Mouse (Mus musculus): ENCODE measurements around the gene Dbn1. TPM values are rescaled to one million over a fixed set of nuclear protein-coding genes. Genes with fewer than 3 reads are reported as not detected.
A peak's percentile ranks its signal among the peaks of the same experiment; 100 is the strongest.

Dbn1 gene
- polyA plus RNA-seq, 1 experiment from 2014 or later = 120 TPM

GRCm38 (mm10) chr13:55478036-55478435 is 9.9 kb downstream of the Dbn1 start:
- 54% methylated on average over 5 of the region's 5 CpGs for WGBS
- Histone ChIP-seq H3K4me1 (ENCODE audit: control insufficient read depth, insufficient read depth, low read length) (peaks cover 8% of the 10 kb centered on the region; the same call in 1 of the 2 replicates), H3K36me3 (ENCODE audit: control insufficient read depth, insufficient read depth, low read length) (peaks cover 77% of the 10 kb centered on the region), H3K9ac (replicated peaks; ENCODE audit: low read depth, low read length) (no peak overlapping the region), H3K27me3 (ENCODE audit: control insufficient read depth, insufficient read depth, low read length) (no peaks in the 10 kb centered on the region), H3K27ac (ENCODE audit: low read length) (no peak overlapping the region), H3K4me2 (replicated peaks; ENCODE audit: low read depth, low read length) (no peak overlapping the region), H3K9me3 (ENCODE audit: control insufficient read depth, low read depth, low read length) (no peaks in the 10 kb centered on the region), H3K4me3 (ENCODE audit: low read depth, low read length) (no peak overlapping the region)
- no peak for ATAC-seq (ENCODE audit: insufficient number of reproducible peaks, insufficient read depth, low FRiP score, low read depth)

GRCm38 (mm10) chr13:55477492-55477891 is 10.4 kb downstream of the Dbn1 start:
- WGBS = 62% methylated on average over 16 of the region's 16 CpGs
- no peak for ATAC-seq (ENCODE audit: insufficient number of reproducible peaks, insufficient read depth, low FRiP score, low read depth)
- Histone ChIP-seq H3K27ac (ENCODE audit: low read length) (no peak overlapping the region), H3K36me3 (ENCODE audit: control insufficient read depth, insufficient read depth, low read length) (peaks cover 76% of the 10 kb centered on the region), H3K9ac (replicated peaks; ENCODE audit: low read depth, low read length) (no peak overlapping the region), H3K27me3 (ENCODE audit: control insufficient read depth, insufficient read depth, low read length) (no peaks in the 10 kb centered on the region), H3K4me3 (ENCODE audit: low read depth, low read length) (no peak overlapping the region), H3K4me1 (ENCODE audit: control insufficient read depth, insufficient read depth, low read length) (peaks cover 5% of the 10 kb centered on the region; the same call in 1 of the 2 replicates), H3K4me2 (replicated peaks; ENCODE audit: low read depth, low read length) (no peak overlapping the region), H3K9me3 (ENCODE audit: control insufficient read depth, low read depth, low read length) (no peaks in the 10 kb centered on the region)

DNA sequence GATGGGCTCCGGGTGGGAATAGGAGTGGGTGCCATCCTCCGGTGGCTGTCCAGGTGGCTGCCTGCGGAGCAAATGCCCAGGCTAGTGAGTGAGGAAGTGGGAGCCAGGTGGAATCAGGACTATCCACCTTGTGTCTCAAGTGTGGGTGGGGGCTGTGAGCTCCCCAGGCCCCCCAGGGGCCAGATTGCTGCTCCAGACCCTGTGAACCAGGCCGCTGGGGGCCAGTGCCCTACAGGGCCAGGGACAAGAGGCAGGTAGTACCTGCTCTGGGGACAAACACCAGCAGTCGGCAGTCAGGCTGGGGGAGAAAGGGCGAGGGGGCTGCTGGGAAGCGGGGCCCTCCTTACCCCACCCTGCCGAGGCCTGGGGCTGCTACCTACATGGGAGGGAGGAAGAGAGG is 11.7 kb downstream of the Dbn1 start:
- Histone ChIP-seq H3K4me3 (ENCODE audit: low read depth, low read length) (no peak overlapping the region), H3K4me2 (replicated peaks; ENCODE audit: low read depth, low read length) (no peak overlapping the region), H3K27ac (ENCODE audit: low read length) (no peak overlapping the region), H3K4me1 (ENCODE audit: control insufficient read depth, insufficient read depth, low read length) (peaks cover 5% of the 10 kb centered on the region; the same call in 1 of the 2 replicates), H3K27me3 (ENCODE audit: control insufficient read depth, insufficient read depth, low read length) (no peaks in the 10 kb centered on the region), H3K9ac (replicated peaks; ENCODE audit: low read depth, low read length) (no peak overlapping the region), H3K36me3 (ENCODE audit: control insufficient read depth, insufficient read depth, low read length) (peaks cover 65% of the 10 kb centered on the region), H3K9me3 (ENCODE audit: control insufficient read depth, low read depth, low read length) (no peaks in the 10 kb centered on the region)
- ATAC-seq (ENCODE audit: insufficient number of reproducible peaks, insufficient read depth, low FRiP score, low read depth) = no peak
- 92% methylated on average over 8 of the region's 8 CpGs for WGBS

DNA sequence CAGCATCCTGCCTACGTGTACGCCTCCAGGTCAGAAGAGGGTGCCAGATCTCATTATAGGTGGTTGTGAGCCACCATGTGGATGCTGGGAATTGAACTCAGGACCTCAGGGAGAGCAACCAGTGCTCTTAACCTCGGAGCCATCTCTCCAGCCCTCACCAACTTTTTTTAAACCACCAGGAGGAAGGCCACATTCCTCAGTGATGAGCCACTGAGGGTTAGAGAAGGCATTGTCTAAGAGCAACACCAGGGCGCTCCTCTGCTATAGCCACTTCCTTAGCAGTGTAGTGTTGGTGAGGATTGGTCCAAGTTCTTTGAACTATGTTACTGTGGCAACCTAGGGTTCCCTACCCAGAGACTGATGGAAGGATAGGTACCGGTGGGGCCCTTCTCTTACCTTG is 12.2 kb downstream of the Dbn1 start:
- H3K9ac ChIP-seq (replicated peaks; ENCODE audit: low read depth, low read length) = no peak overlapping the region
- H3K4me1 ChIP-seq (ENCODE audit: control insufficient read depth, insufficient read depth, low read length) = peaks cover 8% of the 10 kb centered on the region; the same call in 1 of the 2 replicates
- no peaks in the 10 kb centered on the region for H3K9me3 ChIP-seq (ENCODE audit: control insufficient read depth, low read depth, low read length)
- H3K4me3 ChIP-seq (ENCODE audit: low read depth, low read length) = no peak overlapping the region
- H3K4me2 ChIP-seq (replicated peaks; ENCODE audit: low read depth, low read length) = no peak overlapping the region
- WGBS = 86% methylated on average over 5 of the region's 5 CpGs
- no peaks in the 10 kb centered on the region for H3K27me3 ChIP-seq (ENCODE audit: control insufficient read depth, insufficient read depth, low read length)
- peaks cover 61% of the 10 kb centered on the region for H3K36me3 ChIP-seq (ENCODE audit: control insufficient read depth, insufficient read depth, low read length)
- ATAC-seq (ENCODE audit: insufficient number of reproducible peaks, insufficient read depth, low FRiP score, low read depth) = no peak
- H3K27ac ChIP-seq (ENCODE audit: low read length) = no peak overlapping the region

- H3K27me3 ChIP-seq (ENCODE audit: control insufficient read depth, insufficient read depth, low read length) = no peaks in the 10 kb centered on the region
- H3K4me2 ChIP-seq (replicated peaks; ENCODE audit: low read depth, low read length) = no peak overlapping the region
- H3K27ac ChIP-seq (ENCODE audit: low read length) = no peak overlapping the region
- H3K36me3 ChIP-seq (ENCODE audit: control insufficient read depth, insufficient read depth, low read length) = peaks cover 50% of the 10 kb centered on the region
- H3K4me1 ChIP-seq (ENCODE audit: control insufficient read depth, insufficient read depth, low read length) = peaks cover 8% of the 10 kb centered on the region; the same call in 1 of the 2 replicates
- no peak overlapping the region for H3K9ac ChIP-seq (replicated peaks; ENCODE audit: low read depth, low read length)
- no peaks in the 10 kb centered on the region for H3K9me3 ChIP-seq (ENCODE audit: control insufficient read depth, low read depth, low read length)
- WGBS = 50% methylated on average over 5 of the region's 5 CpGs
- H3K4me3 ChIP-seq (ENCODE audit: low read depth, low read length) = no peak overlapping the region
- no peak for ATAC-seq (ENCODE audit: insufficient number of reproducible peaks, insufficient read depth, low FRiP score, low read depth)
These were observed 13.3 kb downstream of the Dbn1 start for GRCm38 (mm10) chr13:55474621-55475069.

DNA sequence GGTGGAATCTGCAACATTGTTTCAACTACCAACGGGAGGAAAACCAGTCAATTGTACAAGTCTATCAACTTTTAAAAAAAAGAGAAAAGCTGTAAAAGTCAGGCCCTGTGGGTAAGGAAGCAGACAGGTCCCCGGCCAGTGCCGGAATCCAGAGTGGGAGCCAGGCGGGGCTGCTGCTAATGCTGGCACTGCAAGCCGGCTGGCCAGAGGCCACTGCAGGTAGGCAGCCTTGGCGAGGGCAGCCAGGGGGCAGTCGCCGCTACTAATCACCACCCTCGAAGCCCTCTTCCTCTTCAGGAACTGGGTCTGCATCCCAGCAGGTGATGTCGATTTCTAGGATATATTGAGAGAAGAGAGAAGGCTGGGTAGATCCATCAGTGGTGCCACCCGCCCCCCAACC is 13.9 kb downstream of the Dbn1 start:
- H3K4me1 ChIP-seq (ENCODE audit: control insufficient read depth, insufficient read depth, low read length) = peaks cover 8% of the 10 kb centered on the region; the same call in 1 of the 2 replicates

DNA sequence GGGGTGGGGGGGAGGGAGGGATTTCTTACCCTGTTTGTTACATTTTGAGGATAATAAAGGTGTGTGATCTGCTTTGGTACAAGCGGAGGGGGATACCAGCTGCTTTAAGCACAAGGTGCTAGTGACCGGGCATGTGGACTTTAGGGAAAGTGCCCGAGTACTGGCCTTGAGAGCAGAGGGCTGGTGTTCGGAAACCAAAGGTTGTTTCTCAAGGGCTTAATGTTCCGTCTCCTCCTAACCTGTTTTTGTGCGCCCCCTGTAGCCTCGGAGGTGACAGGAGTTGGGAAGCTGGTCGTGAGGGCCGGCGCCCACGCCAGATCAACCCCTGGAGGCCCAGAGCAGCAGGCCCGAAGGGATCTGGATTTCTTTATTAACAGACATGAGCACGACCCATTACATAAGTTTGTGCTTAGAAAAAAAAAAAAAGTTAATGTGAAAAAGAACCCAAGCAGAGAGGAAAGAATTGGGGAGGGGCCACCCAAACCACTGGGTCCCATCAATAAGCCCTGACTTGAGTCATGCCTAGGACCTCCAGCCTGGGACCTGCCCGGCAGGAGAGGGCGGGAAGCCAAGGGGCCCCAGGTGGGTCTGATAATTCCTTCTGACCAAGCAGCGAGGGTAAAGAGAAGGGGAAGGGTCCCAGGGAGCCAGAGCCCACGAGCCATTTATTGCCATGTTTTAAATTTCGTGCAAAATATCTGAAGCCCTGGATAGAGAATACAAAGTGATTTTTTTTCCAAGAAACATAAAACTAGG is 14.7 kb downstream of the Dbn1 start:
- Histone ChIP-seq H3K9me3 (ENCODE audit: control insufficient read depth, low read depth, low read length) (no peaks in the 10 kb centered on the region), H3K4me3 (ENCODE audit: low read depth, low read length) (peak overlapping the region; percentile 55), H3K27ac (ENCODE audit: low read length) (peak overlapping the region; percentile 61; the same call in 1 of the 2 replicates), H3K36me3 (ENCODE audit: control insufficient read depth, insufficient read depth, low read length) (peaks cover 40% of the 10 kb centered on the region), H3K27me3 (ENCODE audit: control insufficient read depth, insufficient read depth, low read length) (no peaks in the 10 kb centered on the region), H3K4me1 (ENCODE audit: control insufficient read depth, insufficient read depth, low read length) (peaks cover 8% of the 10 kb centered on the region; the same call in 1 of the 2 replicates), H3K4me2 (replicated peaks; ENCODE audit: low read depth, low read length) (peak overlapping the region; percentile 100), H3K9ac (replicated peaks; ENCODE audit: low read depth, low read length) (peak overlapping the region; percentile 46)
- ATAC-seq (ENCODE audit: insufficient number of reproducible peaks, insufficient read depth, low FRiP score, low read depth) = no peak
- WGBS = 27% methylated on average over 18 of the region's 18 CpGs

More for the DNA sequence above, 13.9 kb downstream of the Dbn1 start:
- Histone ChIP-seq H3K27me3 (ENCODE audit: control insufficient read depth, insufficient read depth, low read length) (no peaks in the 10 kb centered on the region), H3K9ac (replicated peaks; ENCODE audit: low read depth, low read length) (no peak overlapping the region), H3K4me3 (ENCODE audit: low read depth, low read length) (no peak overlapping the region), H3K9me3 (ENCODE audit: control insufficient read depth, low read depth, low read length) (no peaks in the 10 kb centered on the region), H3K27ac (ENCODE audit: low read length) (no peak overlapping the region), H3K36me3 (ENCODE audit: control insufficient read depth, insufficient read depth, low read length) (peaks cover 45% of the 10 kb centered on the region), H3K4me2 (replicated peaks; ENCODE audit: low read depth, low read length) (no peak overlapping the region)
- 71% methylated on average over 11 of the region's 11 CpGs for WGBS
- ATAC-seq (ENCODE audit: insufficient number of reproducible peaks, insufficient read depth, low FRiP score, low read depth) = no peak

DNA sequence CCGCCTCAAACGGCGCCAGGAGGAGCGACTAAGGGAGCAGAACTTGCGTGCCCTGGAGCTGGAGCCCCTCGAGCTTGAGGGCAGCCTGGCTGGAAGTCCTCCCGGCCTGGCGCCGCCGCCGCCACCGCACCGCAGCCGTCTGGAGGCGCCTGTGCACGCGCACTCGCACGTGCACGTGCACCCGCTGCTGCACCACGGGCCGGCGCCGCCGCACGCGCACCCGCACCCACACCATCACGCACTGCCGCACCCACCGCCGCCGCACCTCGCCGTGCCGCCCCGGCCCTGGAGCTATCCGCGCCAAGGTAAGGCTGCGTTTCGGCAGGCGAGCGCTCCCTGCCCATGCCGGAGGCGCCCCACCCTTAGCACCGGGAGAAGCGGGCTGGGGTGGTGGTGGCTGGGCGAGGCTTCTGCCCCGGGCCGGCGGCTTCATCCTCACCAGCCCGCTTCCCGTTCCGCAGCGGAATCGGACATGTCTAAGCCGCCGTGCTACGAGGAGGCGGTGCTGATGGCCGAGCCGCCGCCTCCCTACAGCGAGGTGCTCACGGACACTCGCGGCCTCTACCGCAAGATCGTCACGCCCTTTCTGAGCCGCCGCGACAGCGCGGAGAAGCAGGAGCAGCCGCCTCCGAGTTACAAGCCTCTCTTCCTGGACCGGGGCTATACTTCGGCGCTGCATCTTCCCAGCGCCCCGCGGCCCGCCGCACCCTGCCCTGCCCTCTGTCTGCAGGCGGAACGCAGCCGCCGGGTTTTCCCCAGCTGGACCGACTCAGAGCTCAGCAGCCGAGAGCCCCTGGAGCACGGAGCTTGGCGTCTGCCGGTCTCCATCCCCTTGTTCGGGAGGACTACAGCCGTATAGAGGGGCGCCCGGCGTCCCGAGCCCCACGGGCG is 15.5 kb downstream of the Dbn1 start:
- Histone ChIP-seq H3K9me3 (ENCODE audit: control insufficient read depth, low read depth, low read length) (no peaks in the 10 kb centered on the region), H3K4me3 (ENCODE audit: low read depth, low read length) (peak overlapping the region; percentile 55), H3K27me3 (ENCODE audit: control insufficient read depth, insufficient read depth, low read length) (no peaks in the 10 kb centered on the region), H3K9ac (replicated peaks; ENCODE audit: low read depth, low read length) (peak overlapping the region; percentile 46), H3K4me1 (ENCODE audit: control insufficient read depth, insufficient read depth, low read length) (peaks cover 8% of the 10 kb centered on the region; the same call in 1 of the 2 replicates), H3K36me3 (ENCODE audit: control insufficient read depth, insufficient read depth, low read length) (peaks cover 36% of the 10 kb centered on the region), H3K4me2 (replicated peaks; ENCODE audit: low read depth, low read length) (peak overlapping the region; percentile 100), H3K27ac (ENCODE audit: low read length) (peak overlapping the region; percentile 61; the same call in 1 of the 2 replicates)
- ATAC-seq (ENCODE audit: insufficient number of reproducible peaks, insufficient read depth, low FRiP score, low read depth) = peak; percentile 35
- WGBS = under 1% methylated on average over 100 of the region's 103 CpGs
